Mouse (Mus musculus) frontal cortex, postnatal 36 days (tissue): Measurements from ENCODE around the gene Igsf23.
"Not testable (repeated sequence)": the region's sequence is repeated elsewhere in the genome, so short reads cannot be mapped to it uniquely, and the experiment has no call there.

Experiments
- DNase-seq, 2 experiments: peaks; one replicate each; pipeline ENCODE4 v3.0.0; 2022; ENCODE audit warnings: low spot score in 2 of 2

Gene Igsf23

GRCm38 (mm10) chr7:19935171-19935751 is 15.3 kb downstream of the Igsf23 start:
- no peak for DNase-seq

- DNase-seq: peak; percentile 82 to 84
Measured at GRCm38 (mm10) chr7:19932877-19933809, 17.4 kb downstream of the Igsf23 start.

GRCm38 (mm10) chr7:19932133-19932876 is 18.3 kb downstream of the Igsf23 start:
- no peak for DNase-seq

GRCm38 (mm10) chr7:19930481-19930880 is 20.1 kb downstream of the Igsf23 start:
- DNase-seq: not testable (repeated sequence)

GRCm38 (mm10) chr7:19928486-19928885 is 22.1 kb downstream of the Igsf23 start:
- no peak for DNase-seq

GRCm38 (mm10) chr7:19926849-19927480 is 23.6 kb downstream of the Igsf23 start:
- no peak for DNase-seq

GRCm38 (mm10) chr7:19925376-19925775 is 25.2 kb downstream of the Igsf23 start:
- no peak for DNase-seq

- no peak for DNase-seq
Measured at GRCm38 (mm10) chr7:19923797-19924196, 26.8 kb downstream of the Igsf23 start.

- no peak for DNase-seq
Measured at GRCm38 (mm10) chr7:19923354-19923753, 27.2 kb downstream of the Igsf23 start.

GRCm38 (mm10) chr7:19920506-19921261 is 29.9 kb downstream of the Igsf23 start, which contains the start of gene Pvr:
TSS of gene Pvr (minus strand) at chr7:19921160.
- peak; percentile 73 to 80 for DNase-seq

GRCm38 (mm10) chr7:19920166-19920505 is 30.4 kb downstream of the Igsf23 start:
- no peak for DNase-seq

GRCm38 (mm10) chr7:19914558-19914957 is 36.0 kb downstream of the Igsf23 start:
- no peak for DNase-seq

GRCm38 (mm10) chr7:19911695-19912524 is 38.6 kb downstream of the Igsf23 start:
- no peak for DNase-seq

- no peak for DNase-seq
Measured at GRCm38 (mm10) chr7:19911292-19911658, 39.3 kb downstream of the Igsf23 start.

- DNase-seq: peak; percentile 74 to 82
Measured at GRCm38 (mm10) chr7:19910421-19911291, 39.9 kb downstream of the Igsf23 start.

- peak in 1 of 2 experiments; percentile 26 for DNase-seq
Measured at GRCm38 (mm10) chr7:19889881-19890280, 60.7 kb downstream of the Igsf23 start.

- no peak for DNase-seq
Measured at GRCm38 (mm10) chr7:19887849-19888248, 62.7 kb downstream of the Igsf23 start, which contains the start of gene Ceacam19. TSS of gene Ceacam19 (minus strand) at chr7:19887965.
